Mouse (Mus musculus): ENCODE measurements at regions not wholly inside any gene's neighbourhood (a gene's known extent, or its start where the extent isn't known, plus 50 kb on each side); places are given as distances from the start of the nearest gene placed in this dataset.

GRCm38 (mm10) chr10:111806916-111807315, 165.5 kb upstream of the Krr1 start:
- Histone ChIP-seq H3K27ac (no peak overlapping the region), H3K27me3 (replicated peaks) (no peaks in the 10 kb centered on the region), H3K4me2 (no peak overlapping the region), H3K36me3 (no peaks in the 10 kb centered on the region), H3K4me1 (peaks cover 12% of the 10 kb centered on the region), H3K9me3 (replicated peaks) (no peaks in the 10 kb centered on the region), H3K9ac (no peak overlapping the region), H3K4me3 (no peak overlapping the region)
- 0 out of 2 replicates have a peak, but pooled peaks have one; percentile 13 for ATAC-seq
- 21% methylated on average over 5 of the region's 5 CpGs for WGBS (ENCODE audit: insufficient replicate concordance)

- 75% methylated on average over 4 of the region's 4 CpGs for WGBS (ENCODE audit: insufficient replicate concordance)
- ATAC-seq, result no peak
These were observed 158.7 kb upstream of the Krr1 start for GRCm38 (mm10) chr10:111813736-111814135.

GRCm38 (mm10) chr10:111814648-111815047, 157.8 kb upstream of the Krr1 start:
- Histone ChIP-seq H3K4me1 (no peaks in the 10 kb centered on the region), H3K9me3 (replicated peaks) (no peaks in the 10 kb centered on the region), H3K36me3 (no peaks in the 10 kb centered on the region), H3K9ac (no peak overlapping the region), H3K4me3 (no peak overlapping the region), H3K27me3 (replicated peaks) (no peaks in the 10 kb centered on the region), H3K4me2 (no peak overlapping the region), H3K27ac (no peak overlapping the region)
- no peak for ATAC-seq
- 69% methylated on average over 5 of the region's 5 CpGs for WGBS (ENCODE audit: insufficient replicate concordance)

More at GRCm38 (mm10) chr10:111813736-111814135, 158.7 kb upstream of the Krr1 start:
- H3K36me3 ChIP-seq, result no peaks in the 10 kb centered on the region
- no peak overlapping the region for H3K4me3 ChIP-seq
- H3K4me1 ChIP-seq, result no peaks in the 10 kb centered on the region
- H3K4me2 ChIP-seq, result no peak overlapping the region
- H3K27me3 ChIP-seq (replicated peaks), result no peaks in the 10 kb centered on the region
- no peak overlapping the region for H3K27ac ChIP-seq
- no peaks in the 10 kb centered on the region for H3K9me3 ChIP-seq (replicated peaks)
- H3K9ac ChIP-seq, result no peak overlapping the region

GRCm38 (mm10) chr10:111815160-111815559, 157.3 kb upstream of the Krr1 start:
- WGBS (ENCODE audit: insufficient replicate concordance), result 61% methylated on average over 2 of the region's 2 CpGs
- H3K9ac ChIP-seq, result no peak overlapping the region

GRCm38 (mm10) chr10:111815821-111816599, 156.5 kb upstream of the Krr1 start:
- Histone ChIP-seq H3K27me3 (replicated peaks) (no peaks in the 10 kb centered on the region), H3K27ac (no peak overlapping the region), H3K4me1 (no peaks in the 10 kb centered on the region), H3K4me2 (no peak overlapping the region), H3K36me3 (no peaks in the 10 kb centered on the region), H3K4me3 (no peak overlapping the region), H3K9me3 (replicated peaks) (no peaks in the 10 kb centered on the region), H3K9ac (no peak overlapping the region)
- WGBS (ENCODE audit: insufficient replicate concordance), result 67% methylated on average over 7 of the region's 7 CpGs
- no peak for ATAC-seq

More at GRCm38 (mm10) chr10:111815160-111815559, 157.3 kb upstream of the Krr1 start:
- Histone ChIP-seq H3K9me3 (replicated peaks) (no peaks in the 10 kb centered on the region), H3K27ac (no peak overlapping the region), H3K27me3 (replicated peaks) (no peaks in the 10 kb centered on the region), H3K4me1 (no peaks in the 10 kb centered on the region), H3K4me3 (no peak overlapping the region), H3K4me2 (no peak overlapping the region), H3K36me3 (no peaks in the 10 kb centered on the region)
- no peak for ATAC-seq

GRCm38 (mm10) chr10:111819755-111820451, 152.6 kb upstream of the Krr1 start:
- no peak overlapping the region for H3K4me2 ChIP-seq
- no peaks in the 10 kb centered on the region for H3K9me3 ChIP-seq (replicated peaks)
- peaks cover 15% of the 10 kb centered on the region for H3K4me1 ChIP-seq
- no peak overlapping the region for H3K27ac ChIP-seq
- H3K27me3 ChIP-seq (replicated peaks), result no peaks in the 10 kb centered on the region
- no peak overlapping the region for H3K4me3 ChIP-seq
- no peak for ATAC-seq
- no peak overlapping the region for H3K9ac ChIP-seq
- no peaks in the 10 kb centered on the region for H3K36me3 ChIP-seq
- 76% methylated on average over 8 of the region's 8 CpGs for WGBS (ENCODE audit: insufficient replicate concordance)

- H3K4me2 ChIP-seq, result peak overlapping the region; percentile 52
- peaks cover 38% of the 10 kb centered on the region for H3K4me1 ChIP-seq
- 21% methylated on average over 4 of the region's 4 CpGs for WGBS (ENCODE audit: insufficient replicate concordance)
- H3K9ac ChIP-seq, result peak overlapping the region; percentile 29; the same call in 1 of the 2 replicates
- H3K4me3 ChIP-seq, result no peak overlapping the region
- ATAC-seq, result peak; percentile 100
- H3K36me3 ChIP-seq, result no peaks in the 10 kb centered on the region
- no peaks in the 10 kb centered on the region for H3K9me3 ChIP-seq (replicated peaks)
- no peaks in the 10 kb centered on the region for H3K27me3 ChIP-seq (replicated peaks)
- peak overlapping the region; percentile 83 for H3K27ac ChIP-seq
These were observed 147.6 kb upstream of the Krr1 start for GRCm38 (mm10) chr10:111824820-111825219.

- Histone ChIP-seq H3K4me1 (peaks cover 38% of the 10 kb centered on the region), H3K27me3 (replicated peaks) (no peaks in the 10 kb centered on the region), H3K4me3 (no peak overlapping the region), H3K9me3 (replicated peaks) (no peaks in the 10 kb centered on the region), H3K4me2 (no peak overlapping the region), H3K27ac (0 out of 2 replicates have a peak overlapping the region, but pooled peaks have one; percentile 83), H3K36me3 (no peaks in the 10 kb centered on the region), H3K9ac (no peak overlapping the region)
- no peak for ATAC-seq
- WGBS (ENCODE audit: insufficient replicate concordance), result 75% methylated on average over 4 of the region's 4 CpGs
These were observed 146.3 kb upstream of the Krr1 start for GRCm38 (mm10) chr10:111826033-111826754.

GRCm38 (mm10) chr10:111827246-111827645, 145.2 kb upstream of the Krr1 start:
- no peak for ATAC-seq
- peaks cover 38% of the 10 kb centered on the region for H3K4me1 ChIP-seq
- H3K9me3 ChIP-seq (replicated peaks), result no peaks in the 10 kb centered on the region
- no peak overlapping the region for H3K4me2 ChIP-seq
- H3K9ac ChIP-seq, result no peak overlapping the region
- H3K4me3 ChIP-seq, result no peak overlapping the region
- H3K36me3 ChIP-seq, result no peaks in the 10 kb centered on the region
- 66% methylated on average over 3 of the region's 3 CpGs for WGBS (ENCODE audit: insufficient replicate concordance)
- no peaks in the 10 kb centered on the region for H3K27me3 ChIP-seq (replicated peaks)
- no peak overlapping the region for H3K27ac ChIP-seq

GRCm38 (mm10) chr10:111827930-111828329, 144.5 kb upstream of the Krr1 start:
- H3K4me2 ChIP-seq, result no peak overlapping the region
- no peak overlapping the region for H3K27ac ChIP-seq
- WGBS (ENCODE audit: insufficient replicate concordance), result 62% methylated on average over 4 of the region's 4 CpGs
- no peak for ATAC-seq
- H3K4me3 ChIP-seq, result no peak overlapping the region
- H3K36me3 ChIP-seq, result no peaks in the 10 kb centered on the region
- no peak overlapping the region for H3K9ac ChIP-seq
- peaks cover 38% of the 10 kb centered on the region for H3K4me1 ChIP-seq
- H3K9me3 ChIP-seq (replicated peaks), result no peaks in the 10 kb centered on the region
- H3K27me3 ChIP-seq (replicated peaks), result no peaks in the 10 kb centered on the region

- 79% methylated on average over 4 of the region's 4 CpGs for WGBS (ENCODE audit: insufficient replicate concordance)
- no peak overlapping the region for H3K9ac ChIP-seq
These were observed 143.9 kb upstream of the Krr1 start for GRCm38 (mm10) chr10:111828610-111829009.

GRCm38 (mm10) chr10:111829291-111829690, 143.2 kb upstream of the Krr1 start:
- ATAC-seq, result no peak

More at GRCm38 (mm10) chr10:111828610-111829009, 143.9 kb upstream of the Krr1 start:
- ATAC-seq, result no peak
- Histone ChIP-seq H3K4me2 (no peak overlapping the region), H3K27ac (no peak overlapping the region), H3K27me3 (replicated peaks) (no peaks in the 10 kb centered on the region; the same call in 1 of the 2 replicates), H3K9me3 (replicated peaks) (no peaks in the 10 kb centered on the region), H3K4me1 (peaks cover 39% of the 10 kb centered on the region), H3K36me3 (no peaks in the 10 kb centered on the region), H3K4me3 (no peak overlapping the region)

More at GRCm38 (mm10) chr10:111829291-111829690, 143.2 kb upstream of the Krr1 start:
- H3K4me1 ChIP-seq, result peaks cover 39% of the 10 kb centered on the region
- H3K9me3 ChIP-seq (replicated peaks), result no peaks in the 10 kb centered on the region
- WGBS (ENCODE audit: insufficient replicate concordance), result 83% methylated on average over 2 of the region's 2 CpGs
- H3K27me3 ChIP-seq (replicated peaks), result no peaks in the 10 kb centered on the region; the same call in 1 of the 2 replicates
- H3K4me3 ChIP-seq, result no peak overlapping the region
- no peaks in the 10 kb centered on the region for H3K36me3 ChIP-seq
- H3K4me2 ChIP-seq, result no peak overlapping the region
- no peak overlapping the region for H3K9ac ChIP-seq
- H3K27ac ChIP-seq, result no peak overlapping the region

Measured in liver, embryonic 12.5 days (tissue).